ENCODE assay signal across 16 mouse cellular contexts in genomic region chr15:59780506-59780905, GRCm38 (mm10).
"Had no signal": no experiment of that assay in that cellular context is flagged by ENCODE, and none has a peak within 500 bp of the region (broad histone marks: within the 10 kb centered on the region; RNA-seq: fewer than 3 reads in every experiment).

No protein-coding gene starts in this region.

- H3K4me2 ChIP-seq: neural tube, embryonic 13.5 days; neural tube, embryonic 15.5 days; stomach, embryonic 15.5 days had no signal

- H3K27me3 ChIP-seq: neural tube, embryonic 13.5 days; neural tube, embryonic 15.5 days; stomach, embryonic 15.5 days had no signal

- DNase-seq: retina, postnatal 1 day; right cerebral cortex, adult 18-20 months; right cerebral cortex, postnatal 14 days; right cerebral cortex, postnatal 25 days; right cerebral cortex, postnatal 4 days; spleen, adult 18-20 months; thymus, adult 18-20 months; thymus, adult 2 months; thymus, postnatal 14 days; thymus, postnatal 25 days; thymus, postnatal 36 days; thymus, postnatal 4 days had no signal

- H3K9ac ChIP-seq: neural tube, embryonic 13.5 days; neural tube, embryonic 15.5 days; stomach, embryonic 15.5 days had no signal

- H3K4me3 ChIP-seq: neural tube, embryonic 13.5 days; neural tube, embryonic 15.5 days; stomach, embryonic 15.5 days had no signal

- H3K9me3 ChIP-seq: neural tube, embryonic 13.5 days; neural tube, embryonic 15.5 days; stomach, embryonic 15.5 days had no signal

- H3K27ac ChIP-seq: neural tube, embryonic 13.5 days; neural tube, embryonic 15.5 days; stomach, embryonic 15.5 days; stomach, postnatal 0 days had no signal

- H3K36me3 ChIP-seq: neural tube, embryonic 13.5 days; neural tube, embryonic 15.5 days; stomach, embryonic 15.5 days had no signal
